Mouse (Mus musculus) cerebellum, adult 9-10 months (tissue): ENCODE results near the gene Zfp119b.
A peak's percentile ranks its signal among the peaks of the same experiment; 100 is the strongest.

Experiments used
- DNase-seq: peaks from one replicate; pipeline ENCODE4 v3.0.0; 2022

The Zfp119b gene

DNA sequence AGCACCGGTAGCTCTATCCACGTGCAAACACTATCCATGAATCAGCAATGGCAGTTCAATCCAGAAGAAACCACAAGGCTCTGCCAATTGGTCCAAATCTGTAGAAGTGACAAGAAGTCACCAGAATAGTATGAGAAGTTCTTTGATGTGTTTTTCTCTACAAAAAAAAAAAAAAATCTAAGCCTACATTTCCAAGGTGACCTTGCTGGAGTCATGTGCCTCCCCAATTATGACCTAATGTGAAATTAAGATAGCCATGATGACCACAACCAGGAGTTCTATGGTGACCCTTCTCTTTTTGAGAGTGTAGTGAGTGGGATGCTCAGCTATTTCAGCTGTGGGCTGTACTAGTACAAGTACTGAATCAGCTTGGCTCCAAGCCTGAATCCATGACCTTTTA lies at the start of gene Zfp119b:
TSS of gene Zfp119b (minus strand) at position 101 of the 400 bp plus-strand sequence.
- peak; percentile 29 for DNase-seq

DNA sequence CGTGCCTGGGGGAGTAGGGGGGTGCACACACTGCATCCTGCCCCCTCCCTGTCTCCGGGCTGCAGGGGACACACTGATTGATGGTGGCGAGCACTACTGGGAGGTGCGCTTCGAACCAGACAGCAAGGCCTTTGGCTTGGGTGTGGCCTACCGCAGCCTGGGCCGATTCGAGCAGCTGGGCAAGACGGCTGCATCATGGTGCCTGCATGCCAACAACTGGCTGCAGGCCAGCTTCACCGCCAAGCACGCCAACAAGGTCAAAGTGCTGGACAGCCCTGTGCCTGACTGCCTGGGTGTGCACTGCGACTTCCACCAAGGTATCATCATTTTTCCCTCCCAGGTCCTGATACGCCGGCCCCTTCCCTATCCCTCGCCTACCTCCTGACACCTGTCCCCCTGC lies 46.7 kb upstream of the Zfp119b start:
- DNase-seq = no peak

DNA sequence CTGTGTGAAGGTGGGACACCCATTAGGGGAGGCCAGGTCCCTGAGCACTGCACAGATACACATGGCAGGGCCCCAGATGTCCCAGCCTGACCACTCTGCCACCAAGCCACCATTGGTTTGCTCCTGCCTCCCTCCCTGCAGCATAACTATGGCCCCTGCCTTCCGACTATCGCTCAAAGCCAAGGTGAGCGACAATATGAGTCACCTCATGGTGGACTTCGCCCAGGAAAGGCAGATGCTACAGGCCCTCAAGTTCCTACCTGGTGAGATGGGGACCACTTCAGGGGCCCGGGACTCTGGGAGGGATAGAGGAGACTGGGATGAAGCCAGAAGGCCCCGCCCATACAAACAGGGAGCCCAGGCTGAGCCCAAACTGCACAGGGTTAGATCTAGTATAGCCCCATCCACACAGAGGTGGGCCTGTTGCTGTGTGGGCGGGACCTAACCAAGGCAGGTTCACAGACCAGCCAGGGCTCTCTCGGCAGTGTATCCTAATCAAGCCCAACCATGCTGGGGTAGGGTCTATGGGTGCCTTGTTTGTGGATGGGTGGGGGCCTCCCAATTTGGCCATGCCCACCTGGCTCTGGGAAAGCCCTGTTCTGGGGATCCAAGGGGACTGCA lies 41.1 kb upstream of the Zfp119b start:
- no peak for DNase-seq

DNA sequence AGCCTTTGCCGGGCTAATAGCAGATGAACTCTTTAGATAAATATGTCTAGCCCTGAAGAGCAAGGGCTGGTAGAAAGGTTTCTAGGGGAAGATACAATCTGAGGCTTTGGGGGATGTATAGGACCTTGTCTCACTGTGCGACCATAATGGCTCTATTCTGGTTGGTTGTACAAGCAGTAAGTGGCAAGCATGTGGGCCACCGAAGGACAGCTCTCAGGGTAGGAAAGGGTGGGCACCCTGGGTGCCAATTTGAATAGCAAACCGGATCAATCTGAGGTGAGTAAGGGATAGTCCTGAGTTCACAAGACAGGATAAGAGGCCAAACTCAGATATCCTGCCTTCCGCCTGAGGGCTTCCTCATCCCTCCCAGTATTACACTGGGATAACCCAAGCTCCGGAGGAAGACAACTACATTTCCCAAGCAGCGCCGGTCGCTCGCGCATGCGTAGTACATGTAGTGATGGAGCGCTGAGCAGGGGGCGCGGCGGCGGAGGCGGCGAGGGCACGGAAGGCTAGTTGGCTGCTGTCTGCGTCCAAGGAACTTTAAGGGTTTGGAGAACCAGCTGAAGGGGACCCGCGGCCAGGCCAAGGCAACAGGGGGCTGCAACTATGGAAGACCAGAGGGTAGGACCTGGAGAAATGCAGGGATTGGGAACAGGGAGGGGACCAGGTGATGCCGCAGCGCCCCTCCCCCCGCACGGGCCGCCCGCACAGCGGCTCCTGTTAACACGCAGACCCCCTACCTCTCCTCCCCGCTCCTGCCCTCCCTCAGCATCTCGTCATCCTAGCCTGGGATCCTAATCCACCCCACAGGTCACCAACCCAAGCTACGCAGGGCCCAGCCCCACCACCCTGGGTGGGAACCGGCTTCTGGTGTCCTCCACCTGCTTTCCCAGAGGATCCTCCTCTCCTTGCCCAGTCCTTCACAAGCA lies 37.0 kb upstream of the Zfp119b start, which contains the start of gene Fsd1:
TSS of gene Fsd1 (plus strand) at position 480 of the 932 bp plus-strand sequence.
- DNase-seq = peak; percentile 88

DNA sequence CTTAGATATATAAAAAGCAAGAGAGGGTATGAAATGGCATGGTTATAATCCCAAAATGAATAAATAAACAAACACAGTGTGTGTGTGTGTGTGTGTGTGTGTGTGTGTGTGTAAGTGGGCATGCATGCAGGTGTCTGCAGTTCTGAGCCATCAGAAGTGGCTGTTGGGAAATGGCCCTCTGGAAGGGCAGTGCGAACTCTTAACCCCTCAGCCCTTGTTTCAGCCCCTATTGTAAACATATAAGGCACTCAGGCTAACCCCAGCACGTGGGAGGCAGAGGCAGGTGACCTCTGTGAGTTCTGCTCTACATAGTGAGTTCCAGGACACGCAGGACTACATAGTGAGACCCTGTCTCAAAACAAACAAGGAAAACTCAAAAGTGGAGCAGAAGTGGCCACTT lies 28.0 kb upstream of the Zfp119b start:
- DNase-seq = no peak

DNA sequence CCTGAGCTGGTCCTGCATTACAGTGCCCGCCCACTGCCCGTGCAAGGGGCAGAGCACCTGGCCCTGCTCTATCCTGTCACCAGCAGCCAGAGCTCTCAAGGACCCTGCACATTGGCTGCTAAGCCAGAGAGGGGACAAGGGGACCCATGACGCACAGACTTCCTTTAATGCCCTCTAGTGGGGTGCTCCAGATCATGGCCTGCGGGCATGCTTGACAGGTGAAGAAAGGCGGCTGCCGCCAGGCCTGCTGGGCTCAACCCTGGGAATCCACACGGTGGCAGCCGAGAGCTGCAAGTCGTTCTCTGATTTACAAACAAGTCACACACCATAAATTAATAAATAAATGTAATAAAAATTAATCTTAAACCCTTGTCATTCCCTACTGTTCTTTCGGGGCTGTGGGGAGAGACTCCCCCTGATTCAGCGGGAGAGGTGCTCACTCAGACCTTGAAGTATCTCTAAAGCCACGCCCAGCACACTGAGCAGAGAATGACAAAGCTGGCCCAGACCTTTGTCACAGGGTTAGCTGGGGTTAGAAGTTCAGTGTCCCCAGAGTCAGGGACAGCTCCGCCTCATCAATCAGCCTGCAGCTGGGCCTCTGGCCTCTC lies 27.1 kb upstream of the Zfp119b start:
- peak; percentile 90 for DNase-seq

DNA sequence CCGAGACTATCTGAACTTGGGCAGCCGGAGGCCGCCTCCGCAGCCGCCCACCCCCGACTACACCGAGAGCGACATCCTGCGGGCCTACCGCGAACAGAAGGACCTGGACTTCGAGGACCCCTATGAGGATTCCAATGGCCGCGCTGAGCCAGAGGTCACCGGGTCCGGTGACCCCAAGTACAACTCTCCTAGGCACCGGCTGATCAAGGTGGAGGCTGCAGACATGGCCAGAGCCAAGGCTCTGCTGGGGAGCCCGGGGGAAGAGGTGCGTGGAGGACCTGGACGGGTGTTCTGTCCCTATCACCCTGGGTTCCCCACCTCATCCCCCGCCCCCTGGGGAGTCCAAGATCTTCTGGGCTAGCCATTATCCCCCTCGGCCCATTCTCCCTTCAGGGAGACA lies 22.2 kb upstream of the Zfp119b start:
- no peak for DNase-seq

DNA sequence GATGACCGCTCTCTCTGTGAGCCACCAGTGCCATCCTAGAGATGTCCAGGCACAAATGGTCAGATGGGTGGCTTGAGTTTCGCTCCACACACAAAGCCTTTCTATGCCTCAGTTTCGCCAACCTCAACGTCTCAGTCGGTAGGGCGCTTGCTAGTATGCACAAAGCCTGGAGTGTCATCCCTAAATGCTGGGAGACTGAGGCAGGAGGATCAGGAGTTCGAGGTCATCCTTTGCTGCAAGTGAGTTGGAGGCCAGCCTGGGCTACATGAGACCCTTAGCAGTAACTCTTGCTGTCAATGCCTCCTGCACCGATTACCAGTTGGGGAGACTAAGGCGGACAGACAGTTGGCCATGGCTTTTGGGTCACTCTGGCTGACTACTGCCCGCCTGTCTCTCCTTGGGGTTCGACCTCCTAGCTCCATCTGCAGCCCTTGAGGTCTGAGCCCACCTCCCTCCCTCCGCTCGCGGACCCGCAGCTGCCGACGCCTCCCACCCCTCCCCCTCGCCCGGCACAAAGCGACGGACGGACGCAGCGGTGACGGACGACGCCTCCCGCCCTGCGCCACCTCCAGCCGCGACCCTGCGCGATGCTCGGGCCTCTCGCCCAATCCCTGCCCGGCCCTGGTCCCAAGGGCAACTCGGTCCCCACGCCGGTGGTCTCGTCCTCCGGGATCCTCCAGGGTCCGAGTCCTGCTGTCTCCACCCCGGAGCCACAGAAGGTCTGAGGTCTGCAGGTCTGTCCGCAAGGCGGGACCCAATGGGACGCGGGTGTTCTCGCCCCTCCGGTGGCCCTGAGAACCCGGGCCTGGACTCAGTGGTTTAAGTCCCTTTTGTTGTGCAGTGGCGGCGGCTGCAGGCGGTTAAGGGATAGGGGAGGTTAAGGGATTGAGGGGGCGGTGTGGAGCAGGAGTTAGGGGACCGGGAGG lies 20.9 kb upstream of the Zfp119b start, which contains the start of gene Shd:
TSS of gene Shd (plus strand) at position 502 of the 926 bp plus-strand sequence.
- DNase-seq = no peak

DNA sequence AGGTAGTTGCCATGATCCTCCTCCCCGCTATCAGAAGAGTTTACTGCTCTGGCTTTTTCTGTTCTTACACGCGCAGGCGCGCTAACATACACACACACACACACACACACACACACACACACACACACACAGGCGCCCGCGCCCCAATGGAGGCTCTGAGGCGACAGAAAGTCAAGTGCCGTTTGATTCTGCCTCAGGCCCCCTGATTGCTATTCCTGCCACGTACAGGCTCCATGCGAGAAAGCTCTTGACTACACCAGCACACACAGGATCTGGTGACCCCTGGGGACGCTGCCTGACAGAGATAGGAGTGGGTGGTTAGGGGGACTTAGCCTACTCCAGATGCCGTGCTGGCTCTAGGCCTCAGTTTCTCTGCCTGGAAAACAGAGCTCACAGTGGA lies 20.3 kb upstream of the Zfp119b start:
- DNase-seq = no peak

DNA sequence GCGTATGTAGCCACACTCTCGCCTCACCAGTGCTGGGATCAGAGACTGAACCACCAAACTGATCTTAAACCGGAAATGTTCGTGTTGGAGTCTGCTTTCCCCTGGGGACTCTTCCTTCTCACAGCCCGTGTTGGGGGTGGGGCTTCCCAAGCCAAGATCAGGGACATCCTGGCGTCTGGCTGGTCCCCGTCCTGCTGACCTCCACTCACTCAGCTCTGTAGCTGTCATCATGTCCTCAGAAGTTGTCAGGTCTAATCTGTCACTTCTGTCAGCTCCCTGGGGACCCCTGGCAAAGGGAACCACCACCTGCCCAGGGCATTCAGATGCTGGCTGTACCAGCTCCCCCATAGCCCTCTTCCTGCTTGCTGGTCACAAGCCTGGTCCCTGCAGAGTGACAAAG lies 18.9 kb upstream of the Zfp119b start:
- DNase-seq = no peak

DNA sequence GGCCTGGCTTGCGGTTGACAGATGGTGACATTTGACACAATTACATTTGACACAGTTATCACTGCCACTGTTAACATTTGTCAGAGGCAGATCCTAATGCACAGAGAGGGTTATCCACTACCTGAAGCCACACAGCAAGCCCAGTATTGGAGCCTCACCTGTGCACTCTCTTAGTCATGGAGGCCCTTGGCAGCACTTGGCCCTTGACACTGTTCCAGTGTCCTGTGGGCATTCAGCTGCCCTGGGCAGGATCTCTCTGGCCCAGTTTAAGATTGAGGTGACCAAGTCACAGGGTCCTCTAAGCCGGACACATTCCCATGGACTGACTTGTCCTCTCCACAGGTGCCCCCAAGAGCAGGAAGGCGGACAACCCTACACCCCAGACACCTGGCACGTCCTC lies 17.9 kb upstream of the Zfp119b start:
- no peak for DNase-seq

DNA sequence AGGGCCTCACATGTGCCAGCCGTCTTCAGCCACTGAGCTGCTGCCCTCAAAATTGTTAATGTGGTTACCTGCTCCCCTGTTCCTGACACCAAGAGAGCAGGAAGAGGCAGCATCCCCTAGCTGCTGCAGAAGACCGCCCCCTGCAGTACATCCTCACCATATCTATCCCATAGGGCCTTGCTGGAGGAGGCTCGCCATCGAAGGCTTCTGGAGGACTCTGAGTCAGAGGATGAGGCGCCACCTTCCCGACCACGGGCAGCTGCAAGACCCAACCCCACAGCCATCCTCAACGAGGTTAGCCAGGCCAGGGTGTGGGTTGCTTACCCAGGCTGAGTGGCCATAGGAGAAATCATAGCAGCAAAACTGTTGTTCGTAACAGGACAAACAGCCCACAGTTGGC lies 15.7 kb upstream of the Zfp119b start:
- no peak for DNase-seq

DNA sequence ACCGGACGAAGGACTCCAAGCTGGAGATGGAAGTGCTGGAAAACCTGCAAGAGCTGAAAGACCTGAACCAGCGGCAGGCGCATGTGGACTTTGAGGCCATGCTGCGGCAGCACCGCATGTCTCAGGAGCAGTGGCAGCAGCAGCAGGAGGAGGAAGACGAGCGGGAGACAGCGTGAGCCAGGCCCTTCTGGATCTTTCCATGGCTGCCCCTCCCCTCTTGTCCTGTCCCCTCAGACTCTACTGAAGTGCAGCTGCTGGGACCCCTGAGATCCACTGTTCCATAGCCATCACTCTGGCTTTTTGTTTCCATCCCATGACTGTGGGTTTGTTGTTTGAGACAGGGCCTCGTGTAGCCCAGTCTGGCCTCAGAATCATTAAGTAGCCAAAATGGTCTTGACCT lies 15.2 kb upstream of the Zfp119b start:
- no peak for DNase-seq

DNA sequence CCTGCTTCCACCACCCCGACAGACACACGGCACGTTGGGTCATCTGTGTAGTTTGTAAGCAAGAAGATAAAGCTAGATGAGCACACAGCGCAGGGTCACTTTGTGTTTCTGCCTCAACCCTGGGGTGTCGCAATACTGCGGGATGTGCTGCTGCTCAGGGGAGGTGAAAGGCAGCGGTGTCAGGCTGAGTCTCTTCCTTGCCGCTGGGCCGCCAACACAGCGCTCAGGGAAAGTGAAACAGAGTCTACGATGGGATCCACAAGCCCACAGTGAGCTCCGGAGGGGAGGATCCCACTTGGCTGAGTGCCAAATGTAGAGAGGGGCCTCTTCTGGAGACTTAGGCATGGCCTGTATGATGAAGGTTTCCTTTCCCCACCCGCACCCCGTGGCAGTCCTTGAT lies 13.9 kb upstream of the Zfp119b start:
- no peak for DNase-seq

DNA sequence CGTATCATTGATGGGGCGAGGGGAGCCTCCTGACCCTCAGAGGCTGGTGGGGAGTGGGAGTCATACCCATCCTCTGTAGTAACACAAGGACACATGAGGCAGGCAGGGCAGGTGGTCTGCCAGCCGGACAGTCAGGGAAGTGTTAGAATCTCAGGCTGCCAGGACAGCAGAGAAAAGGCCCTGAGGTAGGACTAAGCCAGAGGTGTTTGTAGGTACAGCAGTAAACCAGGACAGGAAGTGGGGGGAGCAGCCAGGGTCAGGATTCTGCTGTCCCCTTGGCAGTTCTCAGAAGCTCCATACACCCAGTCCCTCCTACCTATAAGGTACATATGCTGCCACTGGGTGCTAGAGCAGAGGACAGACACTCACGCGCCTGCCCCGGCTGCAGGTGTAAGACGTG lies 12.3 kb upstream of the Zfp119b start:
- DNase-seq = no peak

DNA sequence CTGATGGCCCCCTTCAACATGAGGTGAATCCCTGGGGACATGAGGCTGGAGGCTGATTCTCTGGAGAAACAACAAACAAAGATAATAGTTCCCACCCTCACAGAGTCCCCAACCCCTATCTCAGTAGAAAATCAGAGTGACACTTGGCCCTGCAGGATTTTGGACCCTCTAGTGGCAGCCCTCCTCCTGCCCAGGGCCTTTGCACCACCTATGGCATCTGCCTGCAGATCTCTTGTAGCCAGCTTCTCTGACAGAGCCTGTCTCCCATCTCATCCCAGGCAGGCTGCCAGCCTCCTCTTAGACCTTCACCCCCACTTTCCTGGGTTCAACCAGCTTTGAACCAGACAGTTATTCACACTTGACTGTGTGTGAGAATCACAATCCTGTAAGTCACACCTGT lies 11.5 kb upstream of the Zfp119b start:
- no peak for DNase-seq

DNA sequence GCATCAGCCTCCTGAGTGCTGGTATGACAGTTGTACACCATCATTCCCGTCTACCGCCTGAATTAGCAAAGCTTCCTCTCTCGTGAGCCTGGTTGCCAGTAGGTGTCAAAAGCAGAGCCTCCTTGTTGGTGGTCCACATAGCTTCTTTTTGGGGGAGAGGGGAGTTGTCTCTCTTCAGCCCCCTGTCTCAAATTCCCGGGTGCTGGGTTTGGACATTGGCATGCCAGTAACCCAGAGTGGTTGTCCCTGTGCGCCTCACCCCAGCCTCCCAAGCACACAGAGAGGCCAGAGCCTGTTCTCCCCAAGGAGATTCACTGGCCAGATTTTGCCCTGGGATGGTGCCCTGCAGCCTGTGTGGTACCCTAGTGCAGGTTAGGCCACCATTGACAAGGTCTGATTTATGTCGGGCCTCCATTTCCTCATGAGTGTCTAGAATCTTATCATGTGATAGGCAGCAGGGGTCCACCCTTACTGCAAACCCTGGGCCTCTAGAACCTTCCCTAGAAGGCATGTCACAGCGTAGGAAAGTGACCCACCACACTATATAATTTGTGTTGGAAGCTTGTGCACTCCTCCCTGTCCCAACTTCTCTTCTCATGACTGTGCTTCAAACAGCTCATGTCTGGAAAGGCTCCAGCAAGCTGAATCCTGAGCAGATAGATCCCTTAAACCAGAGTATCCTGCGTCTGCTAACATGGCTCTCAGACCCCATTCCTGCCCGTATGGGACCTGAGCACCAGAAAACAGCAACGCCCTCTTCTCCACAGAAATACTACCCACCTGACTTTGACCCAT lies 10.8 kb upstream of the Zfp119b start:
- peak; percentile 67 for DNase-seq

DNA sequence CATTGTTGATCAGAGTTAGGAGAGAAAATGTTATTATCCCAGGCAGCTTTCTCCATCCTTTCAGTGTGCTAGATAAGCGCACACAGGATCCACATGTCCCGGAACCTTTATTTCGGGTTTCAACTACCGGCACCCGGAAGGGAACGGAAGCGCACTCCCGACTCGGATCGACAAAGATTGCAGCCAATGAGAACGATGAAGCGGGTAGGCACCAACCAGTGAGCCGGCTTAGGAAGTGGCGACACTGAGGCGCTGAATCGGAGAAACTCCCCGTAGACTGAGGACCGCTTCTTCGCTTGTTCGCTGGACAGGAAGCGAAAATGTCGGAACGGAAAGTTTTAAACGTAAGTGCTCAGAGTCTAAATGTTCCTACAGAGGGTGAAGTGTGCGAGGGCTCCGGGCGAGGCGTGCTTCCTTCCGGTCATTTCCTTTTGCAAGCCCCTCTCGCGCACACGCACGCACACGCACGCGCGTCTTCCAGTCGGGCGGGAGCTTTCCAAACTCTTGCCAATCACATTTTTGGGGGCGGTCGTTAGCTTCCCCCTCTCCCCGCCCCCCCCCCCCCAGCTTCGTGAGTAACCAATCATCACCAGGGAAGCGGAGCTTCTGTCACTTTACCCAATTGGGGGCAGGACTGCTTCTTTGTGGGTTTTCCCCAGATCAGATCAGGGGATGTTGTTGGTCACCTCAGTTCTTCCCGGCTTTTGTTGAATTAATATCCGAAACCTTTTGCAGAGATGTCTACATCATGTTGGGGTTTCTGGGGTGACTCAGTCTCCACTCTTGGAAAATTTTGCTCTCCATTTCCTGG lies 9.8 kb upstream of the Zfp119b start, which contains the start of gene Yju2:
TSS of gene Yju2 (plus strand) at position 182 of the 811 bp plus-strand sequence.
- peak; percentile 96 for DNase-seq

DNA sequence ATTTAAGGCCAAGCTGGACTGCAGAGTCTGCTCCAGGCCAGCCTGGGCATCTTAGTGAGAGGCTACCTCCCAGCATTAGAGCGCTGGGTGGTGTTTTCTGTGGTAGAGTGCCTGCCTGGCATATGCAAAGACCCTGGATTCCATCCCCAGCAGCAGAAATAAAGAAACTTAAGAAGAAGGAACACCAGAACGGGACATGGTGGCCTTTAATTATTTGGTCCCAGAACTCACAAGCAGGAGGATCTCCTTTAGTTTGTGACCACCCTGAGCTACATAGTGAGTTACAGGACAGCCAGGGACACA lies 9.2 kb upstream of the Zfp119b start:
- DNase-seq = no peak

DNA sequence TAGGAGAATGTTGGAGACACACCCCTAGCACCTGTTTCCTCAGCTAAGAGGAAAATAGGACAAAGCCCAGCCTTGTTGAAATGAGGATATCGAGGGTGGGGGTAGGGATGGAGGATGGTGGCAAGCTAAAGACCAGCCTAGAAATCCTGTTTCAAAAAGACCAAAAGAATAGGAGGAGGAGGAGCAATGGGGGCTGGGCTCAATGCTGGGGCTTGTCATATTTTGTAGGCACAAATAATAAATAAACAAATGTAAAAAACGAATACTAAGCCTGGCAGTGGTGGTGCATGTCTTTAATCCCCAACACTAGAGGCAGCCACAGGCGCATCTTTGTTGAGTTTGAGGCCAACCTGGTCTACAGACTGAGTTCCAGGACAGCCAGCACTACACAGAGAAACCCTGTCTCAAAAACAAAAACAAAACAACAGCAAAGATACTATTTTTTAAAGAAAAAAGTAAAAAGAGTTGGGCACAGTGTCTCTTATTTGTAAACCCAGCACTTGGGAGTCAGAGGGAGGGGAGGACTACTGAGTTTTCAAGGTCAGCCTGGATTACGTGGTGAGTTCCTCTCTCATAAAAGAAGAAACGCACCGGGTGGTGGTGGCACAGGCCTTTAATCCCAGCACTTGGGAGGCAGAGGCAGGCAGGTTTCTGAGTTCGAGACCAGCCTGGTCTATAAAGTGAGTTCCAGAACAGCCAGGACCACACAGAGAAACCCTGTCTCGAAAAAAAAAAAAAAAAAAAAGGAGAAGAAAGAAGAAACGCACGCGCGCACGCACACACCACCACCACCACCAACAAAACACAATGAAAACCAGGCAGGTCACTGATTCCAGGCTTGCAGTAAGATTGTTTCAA lies 8.7 kb upstream of the Zfp119b start:
- DNase-seq = peak; percentile 71
